Mouse (Mus musculus) layer of hippocampus, postnatal 14 days (tissue): ENCODE measurements at regions not wholly inside any gene's neighbourhood (a gene's known extent, or its start where the extent isn't known, plus 50 kb on each side); places are given as distances from the start of the nearest gene placed in this dataset.
"Not testable (repeated sequence)": the region's sequence is repeated elsewhere in the genome, so short reads cannot be mapped to it uniquely, and the experiment has no call there.

Experiments used
- DNase-seq, 2 experiments: peaks; one replicate each; pipeline ENCODE4 v3.0.0; 2021 to 2022; ENCODE audit warnings: low spot score in 2 of 2, mixed read lengths in 1 of 2

GRCm38 (mm10) chr10:10116442-10116841 is 215.6 kb upstream of the Stxbp5 start:
- DNase-seq = no peak

- DNase-seq = no peak
Measured at GRCm38 (mm10) chr10:10113256-10113655, 212.4 kb upstream of the Stxbp5 start.

GRCm38 (mm10) chr10:10111055-10111454 is 210.2 kb upstream of the Stxbp5 start:
- DNase-seq = no peak

- no peak for DNase-seq
Measured at GRCm38 (mm10) chr10:10109867-10110266, 209.0 kb upstream of the Stxbp5 start.

GRCm38 (mm10) chr10:10107123-10107525 is 206.2 kb upstream of the Stxbp5 start:
- DNase-seq = peak; percentile 75 to 93

GRCm38 (mm10) chr10:10106646-10107045 is 205.8 kb upstream of the Stxbp5 start:
- DNase-seq = no peak

- no peak for DNase-seq
Measured at GRCm38 (mm10) chr10:10101641-10102040, 200.8 kb upstream of the Stxbp5 start.

GRCm38 (mm10) chr10:10098521-10098920 is 197.6 kb upstream of the Stxbp5 start:
- DNase-seq = no peak

- DNase-seq = no peak
Measured at GRCm38 (mm10) chr10:10094113-10094512, 193.2 kb upstream of the Stxbp5 start.

- peak; percentile 33 to 45 for DNase-seq
Measured at GRCm38 (mm10) chr10:10093713-10094112, 192.8 kb upstream of the Stxbp5 start.

GRCm38 (mm10) chr10:10085934-10086333 is 185.1 kb upstream of the Stxbp5 start:
- no peak for DNase-seq

- no peak for DNase-seq
Measured at GRCm38 (mm10) chr10:10070146-10070545, 169.3 kb upstream of the Stxbp5 start.

GRCm38 (mm10) chr10:10069704-10070103 is 168.8 kb upstream of the Stxbp5 start:
- not testable (repeated sequence) for DNase-seq

- DNase-seq = no peak
Measured at GRCm38 (mm10) chr10:10046753-10047152, 145.9 kb upstream of the Stxbp5 start.

GRCm38 (mm10) chr10:10046318-10046717 is 145.4 kb upstream of the Stxbp5 start:
- DNase-seq = no peak

GRCm38 (mm10) chr10:10009244-10009643 is 108.4 kb upstream of the Stxbp5 start:
- DNase-seq = no peak

GRCm38 (mm10) chr10:9998621-9999020 is 97.7 kb upstream of the Stxbp5 start:
- no peak for DNase-seq

GRCm38 (mm10) chr10:9996211-9996610 is 95.3 kb upstream of the Stxbp5 start:
- no peak for DNase-seq

GRCm38 (mm10) chr10:9992798-9993197 is 91.9 kb upstream of the Stxbp5 start:
- no peak for DNase-seq

- DNase-seq = no peak
Measured at GRCm38 (mm10) chr10:9985407-9985806, 84.5 kb upstream of the Stxbp5 start.

GRCm38 (mm10) chr10:9976424-9976823 is 75.5 kb upstream of the Stxbp5 start:
- no peak for DNase-seq
